Mouse (Mus musculus) G1E (cell line): ENCODE data around the gene Noxa1.

Source experiments
- CTCF ChIP-seq: IDR thresholded peaks from 2 replicates; pipeline ENCODE4 v1.5.1; 2012; ENCODE audit warnings: low read depth, low read length, inconsistent platforms, mixed read lengths
- GATA1 ChIP-seq: IDR thresholded peaks from 2 replicates; pipeline ENCODE4 v1.6.1; 2012; ENCODE audit warnings: borderline replicate concordance, low read length, inconsistent platforms, mixed read lengths

GRCm38 (mm10) chr2:25058926-25059325 lies 36.0 kb downstream of the Noxa1 start:
- TF ChIP-seq CTCF: no peak
- no peak for TF ChIP-seq GATA1
